Mouse (Mus musculus) ES-Bruce4 (cell line): ENCODE results near the gene C1qtnf1.

Source experiments
- CTCF ChIP-seq: IDR thresholded peaks from one replicate; pipeline ENCODE4 v1.8.1; 2011; ENCODE audit warnings: low read depth, low read length
- POLR2A ChIP-seq: IDR thresholded peaks from one replicate; pipeline ENCODE4 v1.8.1; 2011; ENCODE audit warnings: low read length; ENCODE audit not compliant: insufficient read depth

- TF ChIP-seq POLR2A (no peak), CTCF (no peak)
These were observed 1.1 kb downstream of the C1qtnf1 start for GRCm38 (mm10) chr11:118428944-118429709.
